Mouse (Mus musculus) lung, embryonic 16.5 days (tissue): ENCODE results near the gene Sms. TPM values are rescaled to one million over a fixed set of nuclear protein-coding genes. Genes with fewer than 3 reads are reported as not detected.

Experiments
- ATAC-seq: fragments of 200-750 bp; cut with Nextera tagmentation; 2 replicates; pipeline ENCODE4 v1.8.0; 2017; ENCODE audit warnings: low read depth, mild to moderate bottlenecking, moderate library complexity
- H3K27ac ChIP-seq: fragments of 300-500 bp; sonication (generic); 2 replicates; pipeline ENCODE4 v1.5.1; 2014; ENCODE audit warnings: mild to moderate bottlenecking, control low read depth, low read length
- H3K27me3 ChIP-seq: fragments of 300-500 bp; sonication (generic); 2 replicates; pipeline ENCODE4 v1.6.1; 2014; ENCODE audit warnings: low read depth, low read length, mixed read lengths; ENCODE audit not compliant: control insufficient read depth, insufficient read depth
- H3K36me3 ChIP-seq: fragments of 300-500 bp; sonication (generic); 2 replicates; pipeline ENCODE4 v1.6.1; 2014; ENCODE audit warnings: low read length; ENCODE audit not compliant: control insufficient read depth, insufficient read depth
- H3K4me1 ChIP-seq: fragments of 300-500 bp; sonication (generic); replicated peaks from 2 replicates; pipeline ENCODE4 v1.6.1; 2014; ENCODE audit warnings: low read length, mixed read lengths; ENCODE audit not compliant: control insufficient read depth, insufficient read depth
- H3K4me2 ChIP-seq: fragments of 300-500 bp; sonication (generic); 2 replicates; pipeline ENCODE4 v1.6.1; 2014; ENCODE audit warnings: low read depth, low read length, control low read depth
- H3K4me3 ChIP-seq: fragments of 300-500 bp; sonication (generic); 2 replicates; pipeline ENCODE4 v1.5.1; 2014; ENCODE audit warnings: mild to moderate bottlenecking, low read length, control low read depth
- H3K9ac ChIP-seq: fragments of 300-500 bp; sonication (generic); 2 replicates; pipeline ENCODE4 v1.6.1; 2014; ENCODE audit warnings: low read length, control low read depth
- H3K9me3 ChIP-seq: fragments of 300-500 bp; sonication (generic); 2 replicates; pipeline ENCODE4 v1.6.1; 2016; ENCODE audit warnings: low read length; ENCODE audit not compliant: control insufficient read depth
- WGBS: fragments of 180-500 bp; shearing (Covaris S2); extraction: QIAGEN DNeasy Blood & Tissue Kit; methylation state at CpG from one replicate; pipeline ENCODE4 v1.1.7; 2014; 5-methylcytosine and 5-hydroxymethylcytosine counted together
- polyA plus RNA-seq: library from polyadenylated mRNA; unstranded; fragments of >200 nt; fragmentation: Nextera tagmentation; extraction: Ambion mirVana; gene quantifications from 2 replicates; pipeline ENCODE4 v1.2.1, GENCODE M21; 2015

Gene Sms
- polyA plus RNA-seq, 1 experiment from 2014 or later: 71.0 TPM

GRCm38 (mm10) chrX:157404919-157405318 is 87.2 kb downstream of the Sms start:
- H3K9me3 ChIP-seq: no peaks in the 10 kb centered on the region
- 48% methylated on average over 6 of the region's 6 CpGs for WGBS
- no peak overlapping the region for H3K4me2 ChIP-seq
- H3K36me3 ChIP-seq: no peaks in the 10 kb centered on the region
- no peak overlapping the region for H3K9ac ChIP-seq
- no peaks in the 10 kb centered on the region for H3K27me3 ChIP-seq
- H3K4me1 ChIP-seq: no peaks in the 10 kb centered on the region
- ATAC-seq: peak; percentile 52; the same call in 1 of the 2 replicates
- no peak overlapping the region for H3K4me3 ChIP-seq
- no peak overlapping the region for H3K27ac ChIP-seq

Other genes starting within 250 kb of the Sms start
- gene Phex, start 77.0 kb downstream of the Sms start, polyA plus RNA-seq: 4.1 and 5.1 TPM in 2 replicates
- gene Yy2, start 76.7 kb upstream of the Sms start, polyA plus RNA-seq: 4.8 and 6.2 TPM in 2 replicates
- gene Mbtps2, start 106.4 kb upstream of the Sms start, polyA plus RNA-seq: 18.9 and 22.8 TPM in 2 replicates
- 40.3 and 48.1 TPM in 2 replicates for gene Smpx, start 206.6 kb upstream of the Sms start, polyA plus RNA-seq